Mouse (Mus musculus): ENCODE measurements around the gene Rpp14.

Rpp14 gene

DNA sequence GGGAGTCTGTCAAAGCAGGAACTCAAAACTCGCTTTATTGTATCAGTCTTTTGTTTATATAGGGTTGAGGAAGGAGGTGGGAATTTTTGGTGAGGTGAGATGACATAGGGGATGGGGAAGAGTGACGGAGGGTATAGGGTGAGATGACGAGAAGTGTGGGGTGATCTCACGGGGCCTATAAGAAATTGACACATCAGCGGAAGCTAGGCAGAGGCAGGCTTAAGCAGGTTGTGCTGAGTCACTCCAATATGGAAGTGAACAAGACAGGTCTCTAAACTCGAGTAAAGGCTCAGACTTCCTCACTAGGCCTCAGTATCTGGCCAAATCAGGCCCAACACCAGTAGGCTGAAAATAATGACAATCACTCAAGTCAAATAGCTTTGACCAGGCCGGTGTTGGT lies 20.2 kb upstream of the Rpp14 start:
- DNase-seq (ENCODE audit: low spot score): no peak

DNA sequence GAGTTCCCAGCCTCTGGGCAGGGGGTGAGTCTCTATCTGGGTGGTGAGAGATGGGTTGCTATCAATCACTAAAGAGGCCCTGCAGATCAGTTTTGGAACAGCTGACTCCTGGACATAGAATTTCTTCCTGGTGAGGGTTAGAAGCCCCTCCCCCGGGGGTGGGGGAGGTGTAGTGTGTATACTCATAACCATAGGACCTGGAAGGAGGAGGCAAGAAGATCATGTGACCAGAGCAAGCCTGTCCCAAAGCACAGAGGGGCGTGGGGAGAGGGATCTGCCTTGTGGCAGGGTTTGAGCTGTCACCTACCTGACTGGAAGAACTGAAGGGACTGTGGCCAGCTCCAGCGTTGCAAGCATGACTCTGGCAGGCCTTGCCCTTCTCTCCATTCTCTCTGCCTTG lies 18.1 kb upstream of the Rpp14 start:
- DNase-seq (ENCODE audit: low spot score): no peak

DNA sequence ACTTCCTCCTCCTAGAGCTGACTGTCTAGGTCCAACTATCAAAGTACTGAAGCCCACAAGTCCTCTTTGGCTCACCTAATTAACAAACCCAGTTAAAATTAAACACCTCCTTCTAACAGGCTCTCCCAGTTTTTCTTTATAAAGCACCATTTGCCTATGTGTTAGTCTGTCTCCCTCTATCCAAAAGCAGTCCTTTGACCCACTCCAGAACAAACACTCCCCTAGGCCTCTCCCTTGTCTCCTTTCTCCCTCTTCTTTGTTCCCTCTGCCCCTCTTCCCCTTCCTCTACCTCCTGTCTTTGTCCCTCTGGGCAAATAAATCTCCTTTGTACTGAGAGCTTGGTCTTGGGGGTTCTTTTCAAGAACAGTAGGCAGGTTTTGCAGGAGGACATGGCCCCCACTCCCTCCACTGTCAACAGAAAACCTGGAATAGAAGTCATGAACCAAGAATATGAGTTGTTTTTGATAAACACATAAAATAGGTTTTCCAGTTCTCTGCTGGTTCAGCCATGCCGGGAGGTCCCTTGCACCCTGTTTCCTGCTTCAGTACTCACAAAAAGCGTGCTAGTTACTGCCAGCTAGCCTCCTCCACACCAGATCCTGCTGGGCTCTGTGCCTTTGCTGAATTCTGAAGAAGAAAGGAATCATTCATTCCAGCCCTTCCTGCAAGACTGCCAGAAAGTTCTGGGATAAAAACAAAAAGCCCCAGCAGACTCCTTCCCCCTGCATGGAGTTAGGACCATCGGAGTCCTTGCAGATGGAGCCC lies 17.4 kb upstream of the Rpp14 start:
- no peak for DNase-seq (ENCODE audit: low spot score)

DNA sequence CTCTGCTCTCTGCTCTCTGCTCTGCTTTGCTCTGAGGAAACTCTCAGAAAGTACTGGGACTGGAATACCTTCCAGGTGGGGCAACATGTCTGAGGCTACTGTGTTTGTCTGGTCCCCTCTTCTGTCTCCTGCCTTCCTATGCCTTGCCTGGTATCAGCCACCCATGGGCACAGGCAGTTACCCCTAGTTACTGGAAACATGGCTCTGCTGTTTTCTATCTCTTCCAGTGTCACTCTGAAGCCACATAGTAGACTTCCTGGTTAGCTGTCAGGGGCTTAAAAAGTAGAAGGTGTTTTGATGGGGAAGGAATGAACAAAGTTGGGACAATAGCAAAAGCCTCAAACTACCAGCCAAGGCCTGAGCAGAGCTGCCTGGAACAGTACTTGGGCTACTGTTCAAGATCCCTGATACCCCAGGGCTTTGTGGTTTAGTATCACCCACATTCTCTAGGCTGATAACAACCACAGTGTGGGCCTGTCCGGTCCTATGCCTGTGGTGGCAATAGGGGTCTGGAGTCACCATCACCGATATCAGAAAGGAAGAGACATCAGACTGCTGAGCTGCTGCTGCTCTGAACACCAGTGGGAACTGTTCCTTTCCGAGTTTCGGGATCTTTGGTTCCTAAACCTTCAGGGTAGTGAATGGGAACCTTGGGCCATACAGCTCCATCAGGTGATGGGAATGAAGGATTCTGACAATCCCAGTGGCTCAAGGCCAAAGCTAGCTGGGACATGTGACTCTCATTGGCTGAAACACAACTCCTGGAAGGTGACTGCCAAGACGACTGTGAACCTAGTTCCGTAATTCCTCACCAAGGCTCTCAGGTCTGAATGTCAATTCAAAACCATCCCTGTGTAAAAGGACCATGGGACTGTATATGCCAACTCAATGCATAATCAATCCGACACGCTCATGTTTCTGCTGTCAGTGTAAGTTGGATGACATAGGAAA lies 16.1 kb upstream of the Rpp14 start:
- no peak for DNase-seq (ENCODE audit: low spot score)

GRCm38 (mm10) chr14:8080718-8081117 lies 551 bp downstream of the Rpp14 start:
- DNase-seq (ENCODE audit: low spot score): no peak

DNA sequence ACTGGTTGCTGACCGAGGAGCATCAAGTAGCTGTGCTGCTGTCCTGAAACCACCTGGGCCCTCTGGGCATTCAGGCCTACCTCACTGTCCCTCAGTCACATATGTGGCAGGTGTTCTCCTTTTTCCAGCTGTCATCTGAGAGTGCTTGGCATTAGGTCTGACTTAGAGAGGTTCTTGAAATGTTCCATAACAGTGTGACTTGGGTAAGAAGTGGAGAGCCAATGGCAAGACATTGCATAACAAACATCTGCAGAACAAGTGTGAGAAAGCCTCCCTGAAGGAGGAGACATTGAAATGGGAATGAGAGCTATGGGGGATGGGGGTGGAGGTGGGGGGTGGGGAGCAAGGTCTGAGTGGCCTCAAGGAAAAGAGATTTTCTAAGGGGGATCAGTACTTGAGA lies 2.8 kb downstream of the Rpp14 start:
- no peak for DNase-seq (ENCODE audit: low spot score)

DNA sequence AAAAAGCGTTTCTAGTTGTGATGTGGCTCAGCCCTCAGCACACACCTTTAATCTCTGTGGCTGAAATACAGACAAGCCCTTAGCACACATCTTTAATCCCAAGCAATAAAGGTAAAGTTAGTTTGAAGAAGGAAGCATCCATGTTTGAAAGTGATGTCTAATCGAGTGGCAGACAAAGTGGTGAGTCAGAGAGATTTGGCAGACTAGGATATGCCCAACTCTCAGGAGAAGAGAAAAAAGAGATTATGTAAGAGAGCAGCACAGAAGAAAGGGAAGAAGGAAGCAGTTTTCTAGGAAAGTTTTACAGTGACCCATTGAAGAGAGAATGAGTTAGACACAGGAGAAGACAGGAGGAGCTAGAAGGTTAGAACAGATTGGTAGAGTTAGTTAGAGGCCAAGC lies 8.8 kb downstream of the Rpp14 start:
- DNase-seq (ENCODE audit: low spot score): no peak

DNA sequence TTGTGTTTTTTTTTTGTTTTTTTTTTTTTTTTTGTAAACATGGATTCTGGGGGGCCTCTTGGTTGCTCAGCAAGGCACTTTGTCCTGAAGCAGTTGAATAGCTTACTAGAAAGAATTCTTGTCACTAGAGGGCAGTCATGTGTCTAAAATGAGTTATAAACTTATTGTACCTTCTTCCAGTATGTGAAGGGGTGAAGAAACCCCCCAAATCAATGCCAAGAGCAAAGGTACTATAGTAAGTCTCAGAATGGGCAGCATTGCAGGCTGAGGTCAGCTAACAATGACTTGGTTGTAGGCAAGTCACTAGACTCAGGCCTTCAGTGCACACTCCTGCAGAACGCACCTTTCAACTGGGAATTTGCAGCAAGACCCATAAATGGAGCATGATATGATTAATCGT lies 12.4 kb downstream of the Rpp14 start:
- no peak for DNase-seq (ENCODE audit: low spot score)

DNA sequence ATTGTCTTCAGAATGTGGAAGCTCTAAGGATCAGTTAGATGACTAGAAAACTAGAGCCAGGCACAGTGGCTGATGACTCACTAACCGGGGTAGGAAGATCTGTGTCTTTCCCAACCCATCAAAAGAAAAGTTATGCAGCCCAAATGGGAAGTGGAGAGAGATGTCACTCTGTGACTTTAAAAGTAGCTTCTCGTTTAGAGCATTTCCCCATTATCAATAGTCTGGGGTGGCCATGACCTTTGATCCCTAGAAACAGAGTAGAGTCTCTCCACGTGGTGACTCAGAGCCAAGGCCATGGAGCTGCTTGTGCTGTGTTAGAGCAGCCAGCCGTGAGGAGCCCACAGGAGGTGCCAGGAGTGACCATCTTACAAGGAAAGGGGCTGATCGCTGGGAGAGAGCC lies 13.3 kb downstream of the Rpp14 start:
- no peak for DNase-seq (ENCODE audit: low spot score)

DNA sequence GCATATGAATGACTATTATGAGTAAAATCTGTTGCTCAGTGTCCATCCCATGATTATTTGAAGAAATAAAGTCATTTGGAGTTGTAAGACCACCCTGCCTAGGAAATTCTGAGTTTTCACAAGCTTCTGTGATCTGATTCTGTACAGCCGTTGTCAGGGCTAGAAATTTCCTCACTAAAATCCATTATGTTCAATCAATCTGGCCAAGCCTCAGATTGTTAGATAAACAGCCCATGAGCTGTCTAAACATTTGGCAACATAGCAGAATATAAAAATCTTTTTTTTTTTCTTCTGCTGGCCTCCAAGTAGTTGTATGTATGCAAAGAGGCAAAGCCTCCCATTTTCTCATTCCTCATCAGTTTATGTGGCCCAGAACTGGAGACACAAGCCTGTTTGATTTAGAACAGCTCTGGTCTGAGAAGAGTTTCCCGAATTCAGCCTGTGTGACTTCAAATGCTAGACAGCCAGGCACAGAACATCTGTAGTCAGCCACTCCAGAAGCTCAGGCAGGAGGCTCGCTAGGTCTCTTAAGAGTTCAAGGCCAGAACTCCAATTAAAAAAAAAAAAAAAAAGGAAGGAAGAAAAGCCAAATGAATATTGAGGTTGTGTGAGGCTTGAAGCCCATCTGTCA lies 14.9 kb downstream of the Rpp14 start:
- no peak for DNase-seq (ENCODE audit: low spot score)

GRCm38 (mm10) chr14:8095562-8095950 lies 15.4 kb downstream of the Rpp14 start:
- no peak for DNase-seq (ENCODE audit: low spot score)

- peak; percentile 67 for DNase-seq (ENCODE audit: low spot score)
Measured at GRCm38 (mm10) chr14:8097978-8098686, 18.0 kb downstream of the Rpp14 start, which contains the start of gene Pxk. Gene Pxk, plus strand, starts transcription at chr14:8098211.

DNA sequence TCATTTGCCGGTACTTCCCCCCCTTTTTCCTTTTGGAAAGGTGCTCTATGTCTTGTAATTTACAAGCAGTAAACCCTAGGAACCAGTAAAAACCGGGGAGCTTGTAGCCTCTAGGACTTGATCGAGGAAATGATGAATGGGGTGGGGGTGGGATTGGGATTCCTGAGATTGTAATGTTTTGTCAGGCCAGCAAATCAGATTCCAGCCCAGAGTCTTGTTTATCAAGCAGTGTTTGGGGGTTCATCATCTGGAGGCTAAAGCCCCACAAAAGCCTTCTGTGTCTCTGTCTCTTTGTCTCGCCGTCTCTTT lies 18.5 kb downstream of the Rpp14 start:
- no peak for DNase-seq (ENCODE audit: low spot score)

GRCm38 (mm10) chr14:8099561-8100021 lies 19.4 kb downstream of the Rpp14 start:
- DNase-seq (ENCODE audit: low spot score): no peak

DNA sequence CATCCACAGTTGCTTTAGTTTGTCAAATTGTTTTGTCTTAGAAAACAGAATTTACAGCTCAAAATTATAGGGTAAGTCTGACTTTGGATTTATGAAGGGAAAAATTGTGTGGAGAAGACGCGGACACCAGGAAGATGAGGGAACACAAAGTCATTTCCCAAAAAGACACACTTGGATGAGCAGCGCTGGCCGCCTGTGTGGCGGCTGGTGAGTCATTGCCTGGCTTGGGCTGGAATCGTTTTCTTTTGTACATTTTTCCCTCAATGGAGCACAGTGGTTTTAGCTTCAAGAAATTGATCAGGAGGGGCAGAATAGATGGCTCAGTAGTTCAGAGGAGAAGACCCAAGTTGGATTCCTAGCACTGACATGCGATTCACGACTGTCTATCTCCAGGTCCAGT lies 21.7 kb downstream of the Rpp14 start:
- no peak for DNase-seq (ENCODE audit: low spot score)

DNA sequence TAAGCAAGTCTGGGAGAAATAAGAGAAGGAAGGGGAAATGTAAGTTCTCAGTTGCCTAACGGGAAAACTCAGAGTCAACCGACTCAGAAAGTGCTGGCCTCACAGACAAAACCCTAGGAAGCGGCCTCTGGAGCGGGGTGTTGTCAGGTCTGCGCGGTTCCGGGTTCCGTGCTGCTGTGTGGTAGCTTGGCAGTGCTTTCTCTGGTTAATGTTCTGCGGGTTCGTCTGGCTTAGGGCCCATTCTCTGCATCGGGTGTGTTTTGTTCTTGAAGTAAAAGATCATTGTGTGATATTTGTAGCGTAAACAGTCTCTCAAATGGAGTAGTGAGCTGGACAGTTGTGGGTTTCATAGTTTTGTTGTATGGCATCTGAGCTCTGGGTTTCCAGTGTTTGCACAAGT lies 22.5 kb downstream of the Rpp14 start:
- DNase-seq (ENCODE audit: low spot score): no peak

DNA sequence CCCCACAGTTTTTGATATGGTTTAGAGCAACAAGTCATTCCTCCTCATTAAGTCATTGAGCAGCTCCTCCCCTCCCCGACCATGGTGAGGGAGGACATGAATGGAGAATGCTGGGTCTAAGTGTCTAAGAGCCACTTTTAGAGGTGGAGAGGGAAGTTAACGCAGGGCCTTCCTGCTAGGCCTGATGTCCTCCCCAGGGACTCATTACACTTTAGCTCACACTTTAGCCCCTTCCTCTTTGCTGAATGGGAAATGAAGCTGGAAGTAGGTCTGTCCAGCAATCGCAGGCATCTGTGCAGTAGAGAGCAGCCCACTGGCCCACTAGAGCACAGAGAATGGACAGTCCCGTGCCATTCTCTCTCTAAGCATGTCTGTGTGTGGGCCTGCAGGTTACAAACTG lies 27.9 kb downstream of the Rpp14 start:
- DNase-seq (ENCODE audit: low spot score): no peak

GRCm38 (mm10) chr14:8108976-8109375 lies 28.8 kb downstream of the Rpp14 start:
- no peak for DNase-seq (ENCODE audit: low spot score)

DNA sequence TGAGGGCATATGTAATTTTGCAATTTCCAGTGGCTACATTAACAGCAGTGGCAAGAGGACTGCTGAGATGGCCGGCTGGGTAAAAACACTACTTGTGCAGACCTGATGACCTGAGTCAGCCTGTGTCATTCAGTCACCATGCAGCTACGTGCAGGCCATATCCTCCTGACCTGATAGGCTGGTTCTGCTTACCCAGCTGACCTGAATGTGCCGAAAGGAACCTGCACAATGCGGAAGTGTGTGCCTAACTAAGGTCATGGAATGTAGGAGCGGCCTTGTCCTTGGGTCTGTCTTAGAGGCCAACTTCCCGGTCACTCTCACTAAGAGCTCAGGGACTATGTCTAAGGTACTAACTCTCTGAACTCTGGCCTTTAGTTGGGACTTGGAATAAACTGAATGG lies 31.4 kb downstream of the Rpp14 start:
- DNase-seq (ENCODE audit: low spot score): no peak

GRCm38 (mm10) chr14:8112036-8112435 lies 31.9 kb downstream of the Rpp14 start:
- DNase-seq (ENCODE audit: low spot score): no peak

- no peak for DNase-seq (ENCODE audit: low spot score)
Measured at GRCm38 (mm10) chr14:8113616-8114015, 33.4 kb downstream of the Rpp14 start.

- DNase-seq (ENCODE audit: low spot score): no peak
Measured at GRCm38 (mm10) chr14:8114306-8114705, 34.1 kb downstream of the Rpp14 start.

Measured in urinary bladder, postnatal 10 days (tissue).